Mouse (Mus musculus): ENCODE measurements around the gene Adap2.

DNA sequence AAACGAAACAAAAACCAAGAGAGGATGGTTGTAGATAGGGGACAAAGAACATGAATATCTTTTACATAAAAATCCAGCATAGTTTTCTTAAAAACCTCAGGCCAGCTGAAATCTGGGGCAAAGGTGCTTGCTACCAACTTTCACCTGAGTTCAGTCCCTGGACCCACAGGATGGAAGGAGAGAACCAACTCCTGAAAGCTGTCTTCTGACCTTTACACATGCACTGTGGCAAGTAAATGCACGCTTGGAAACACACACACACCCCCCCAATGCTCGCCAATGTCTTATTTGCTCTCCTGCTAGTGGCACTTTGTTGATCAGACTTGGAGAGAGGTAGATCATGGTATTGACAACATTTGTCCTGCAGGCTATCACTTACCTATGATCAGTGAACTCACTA is 61.4 kb downstream of the Adap2 start:
- TF ChIP-seq POLR2A (IDR thresholded peaks at IDR 0.05; ENCODE audit: low read depth, low read length) (no peak), CTCF (IDR thresholded peaks at IDR 0.05; ENCODE audit: borderline replicate concordance, insufficient read depth, low read length) (no peak)
